ENCODE assay signal across 9 mouse cellular contexts in the genomic region with DNA sequence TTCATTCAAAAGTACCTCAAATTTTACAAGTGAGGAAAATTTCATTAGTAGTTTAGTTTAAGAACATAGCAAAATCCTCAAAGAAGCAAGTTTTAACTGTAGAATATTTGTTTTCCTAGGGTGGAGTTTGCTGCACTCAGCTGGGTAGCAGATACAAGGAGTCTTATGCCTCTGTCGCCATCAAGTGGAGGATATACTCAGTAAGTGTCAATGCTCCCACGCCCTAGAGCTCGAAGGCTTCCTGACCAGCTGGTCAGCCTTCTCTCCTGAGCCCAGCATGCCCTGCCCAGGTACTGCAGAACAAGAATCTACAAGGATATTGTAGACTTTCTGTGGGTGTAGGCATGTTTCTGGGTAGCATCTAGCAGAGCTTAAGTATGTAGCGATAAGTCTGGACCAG.
DNase-seq lines count a peak whose midpoint lies in the region; ATAC-seq and TF ChIP-seq lines count a peak whose summit lies in the region.
"Had no signal": no experiment of that assay in that cellular context is flagged by ENCODE, and none has a peak within 500 bp of the region (broad histone marks: within the 10 kb centered on the region; RNA-seq: fewer than 3 reads in every experiment).

No protein-coding gene starts in this region.

- TF ChIP-seq POLR2A in limb, embryonic 14.5 days (IDR thresholded peaks at IDR 0.05; ENCODE audit: borderline replicate concordance, extremely low read depth, insufficient read depth, insufficient read length): no peak

- H3K4me1 ChIP-seq in limb, embryonic 14.5 days (ENCODE audit: control insufficient read depth, insufficient read depth, low read length): no peaks in the 10 kb centered on the region
- no peaks in the 10 kb centered on the region for H3K4me1 ChIP-seq in limb, embryonic 10.5 days

- peak; percentile 61 to 72 for DNase-seq in cerebellum, postnatal 14 days
- no peak for DNase-seq in cerebellum, adult 11 months
- DNase-seq in limb, embryonic 14.5 days (ENCODE audit: low spot score): peak; percentile 41
- no peak for DNase-seq in limb, embryonic 10.5 days (ENCODE audit: low spot score)
- peak; percentile 33 for DNase-seq in ZHBTc4 (ENCODE audit: low read depth, low spot score)
- peak; percentile 47 for DNase-seq in kidney, postnatal 10 days
- no peak for DNase-seq in layer of hippocampus, postnatal 14 days (ENCODE audit: low spot score in 2 of 2)
- no peak for DNase-seq in layer of hippocampus, adult 8-10 months (ENCODE audit: low spot score in 2 of 2)

- H3K36me3 ChIP-seq in limb, embryonic 14.5 days (ENCODE audit: control insufficient read depth, insufficient read depth, low read length): no peaks in the 10 kb centered on the region
- no peaks in the 10 kb centered on the region for H3K36me3 ChIP-seq in limb, embryonic 10.5 days
- H3K36me3 ChIP-seq: G1E had no signal

- no peak for ATAC-seq in limb, embryonic 14.5 days (ENCODE audit: low FRiP score, low read depth)

- no peak overlapping the region for H3K9ac ChIP-seq in limb, embryonic 14.5 days (ENCODE audit: low read depth, low read length, severe bottlenecking)

- H3K27me3 ChIP-seq in limb, embryonic 14.5 days (ENCODE audit: control insufficient read depth, insufficient read depth, low read length): no peaks in the 10 kb centered on the region
- no peaks in the 10 kb centered on the region for H3K27me3 ChIP-seq in limb, embryonic 10.5 days (ENCODE audit: low read depth, poor library complexity, severe bottlenecking)

- no peak overlapping the region for H3K27ac ChIP-seq in limb, embryonic 14.5 days (replicated peaks; ENCODE audit: low read depth, low read length)
- H3K27ac ChIP-seq in limb, embryonic 10.5 days: no peak overlapping the region

- 31% methylated on average over 4 of the region's 4 CpGs for WGBS in limb, embryonic 14.5 days
- 44% methylated on average over 4 of the region's 4 CpGs for WGBS in limb, embryonic 10.5 days

- H3K9me3 ChIP-seq in limb, embryonic 14.5 days (ENCODE audit: control insufficient read depth, low read length): no peaks in the 10 kb centered on the region
- H3K9me3 ChIP-seq in limb, embryonic 10.5 days (replicated peaks): no peaks in the 10 kb centered on the region
- H3K9me3 ChIP-seq: G1E had no signal

- H3K4me2 ChIP-seq in limb, embryonic 14.5 days (replicated peaks; ENCODE audit: low read depth, low read length, severe bottlenecking): no peak overlapping the region

- H3K4me3 ChIP-seq in limb, embryonic 14.5 days (replicated peaks; ENCODE audit: low read length): no peak overlapping the region
- H3K4me3 ChIP-seq in limb, embryonic 10.5 days: no peak overlapping the region

Comparison
In these comparisons a context has a peak if more than half of its experiments do, and no peak if none do; other contexts are left out.
1. DNase-seq: peak in cerebellum, postnatal 14 days (2 of 2), limb, embryonic 14.5 days (single experiment), ZHBTc4 (single experiment) and kidney, postnatal 10 days (single experiment); none in cerebellum, adult 11 months (single experiment), limb, embryonic 10.5 days (single experiment), layer of hippocampus, postnatal 14 days (0 of 2) and layer of hippocampus, adult 8-10 months (0 of 2).